Mouse (Mus musculus) midbrain, embryonic 12.5 days (tissue): ENCODE measurements around the gene Dtx2. TPM values are rescaled to one million over a fixed set of nuclear protein-coding genes. Genes with fewer than 3 reads are reported as not detected.

Experiments used
- ATAC-seq: fragments of 200-750 bp; cut with Nextera tagmentation; 2 replicates; pipeline ENCODE4 v1.8.0; 2017; ENCODE audit warnings: low read depth, moderate TSS enrichment, moderate library complexity; ENCODE audit not compliant: low FRiP score
- H3K27ac ChIP-seq: fragments of 300-500 bp; sonication (generic); replicated peaks from 2 replicates; pipeline ENCODE4 v1.5.1; 2016; ENCODE audit warnings: mild to moderate bottlenecking
- H3K27me3 ChIP-seq: fragments of 300-500 bp; sonication (generic); 2 replicates; pipeline ENCODE4 v1.6.1; 2016; ENCODE audit warnings: mild to moderate bottlenecking
- H3K36me3 ChIP-seq: fragments of 300-500 bp; sonication (generic); 2 replicates; pipeline ENCODE4 v1.6.1; 2016
- H3K4me1 ChIP-seq: fragments of 300-500 bp; sonication (generic); 2 replicates; pipeline ENCODE4 v1.6.1; 2016
- H3K4me2 ChIP-seq: fragments of 300-500 bp; sonication (generic); replicated peaks from 2 replicates; pipeline ENCODE4 v1.6.1; 2016; ENCODE audit warnings: mild to moderate bottlenecking, moderate library complexity
- H3K4me3 ChIP-seq: fragments of 300-500 bp; sonication (generic); 2 replicates; pipeline ENCODE4 v1.5.1; 2016; ENCODE audit warnings: mild to moderate bottlenecking
- H3K9ac ChIP-seq: fragments of 300-500 bp; sonication (generic); replicated peaks from 2 replicates; pipeline ENCODE4 v1.6.1; 2016; ENCODE audit warnings: mild to moderate bottlenecking, moderate library complexity
- H3K9me3 ChIP-seq: fragments of 300-500 bp; sonication (generic); 2 replicates; pipeline ENCODE4 v1.6.1; 2016; ENCODE audit warnings: mild to moderate bottlenecking
- WGBS: fragments of 180-500 bp; shearing (Covaris S2); methylation state at CpG from one replicate; pipeline ENCODE4 v1.1.7; 2016; 5-methylcytosine and 5-hydroxymethylcytosine counted together
- polyA plus RNA-seq: library from polyadenylated mRNA; unstranded; fragments of >200 nt; fragmentation: Nextera tagmentation; extraction: Ambion mirVana; gene quantifications from 2 replicates; pipeline ENCODE4 v1.2.1, GENCODE M21; 2016

Gene Dtx2
- polyA plus RNA-seq, 1 experiment from 2014 or later: 30.7 TPM

DNA sequence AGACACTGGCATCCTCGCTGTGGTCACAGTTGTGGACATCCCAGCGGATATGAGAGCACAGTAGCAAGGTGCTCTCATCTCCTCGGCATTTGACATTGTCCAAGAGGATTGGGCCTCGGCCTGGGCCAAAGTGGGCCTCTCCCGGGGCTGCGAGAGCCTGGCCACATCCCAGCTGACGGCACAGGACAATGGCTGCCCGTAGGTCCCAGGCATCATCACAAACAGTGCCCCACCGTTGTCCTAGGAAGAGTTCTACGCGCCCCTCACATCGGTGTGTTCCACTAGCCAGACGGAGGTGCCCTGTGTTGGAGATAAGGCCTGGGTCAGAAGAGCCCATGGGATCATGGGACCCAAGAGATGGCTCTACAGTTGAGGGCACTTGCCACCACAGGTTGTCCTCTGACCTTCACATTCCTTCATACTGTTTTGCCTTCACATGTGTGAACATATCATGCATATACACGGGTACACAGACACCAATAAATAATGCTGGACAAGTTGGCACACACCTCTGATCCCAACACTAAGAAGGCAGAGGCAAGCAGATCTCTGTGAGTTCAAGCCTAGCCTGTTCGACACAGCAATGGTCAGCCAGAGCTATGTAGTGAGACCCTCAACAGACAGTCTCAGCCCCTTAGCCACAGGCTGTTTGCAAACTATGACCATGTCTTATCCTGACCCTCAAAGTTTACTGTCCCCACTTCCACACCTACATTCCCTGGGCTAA, 33.5 kb upstream of the Dtx2 start:
- no peak for ATAC-seq
- Histone ChIP-seq H3K4me2 (peak overlapping the region; percentile 92; the same call in 1 of the 2 replicates), H3K36me3 (no peaks in the 10 kb centered on the region), H3K9me3 (no peaks in the 10 kb centered on the region), H3K4me3 (no peak overlapping the region), H3K4me1 (peaks cover 19% of the 10 kb centered on the region), H3K27me3 (peaks cover 15% of the 10 kb centered on the region), H3K9ac (no peak overlapping the region), H3K27ac (0 out of 2 replicates have a peak overlapping the region, but pooled peaks have one; percentile 95)
- WGBS: 97% methylated on average over 15 of the region's 15 CpGs

DNA sequence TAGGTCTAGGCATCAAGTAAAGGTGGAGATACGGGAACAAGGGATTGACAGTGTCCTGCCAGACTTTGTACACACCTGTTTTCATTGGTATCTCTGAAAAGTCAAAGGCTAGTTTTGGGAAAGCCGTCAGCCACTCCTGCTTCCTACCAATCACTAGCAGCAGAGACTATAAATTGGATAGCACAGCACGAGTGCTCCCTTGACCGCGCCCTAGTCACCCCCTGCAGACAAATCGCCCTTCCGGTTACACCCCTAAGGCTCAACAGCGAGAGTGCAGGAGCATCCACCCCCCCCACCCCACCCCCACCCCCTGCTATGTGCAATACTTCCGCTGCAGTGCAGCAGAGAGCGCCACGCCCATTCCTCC, 32.5 kb upstream of the Dtx2 start:
- H3K9me3 ChIP-seq: no peaks in the 10 kb centered on the region
- H3K27ac ChIP-seq: peak overlapping the region; percentile 95
- H3K4me3 ChIP-seq: peak overlapping the region; percentile 59
- no peaks in the 10 kb centered on the region for H3K36me3 ChIP-seq
- 1% methylated on average over 11 of the region's 11 CpGs for WGBS
- ATAC-seq: no peak
- H3K4me2 ChIP-seq: peak overlapping the region; percentile 92
- peaks cover 16% of the 10 kb centered on the region for H3K27me3 ChIP-seq
- peaks cover 16% of the 10 kb centered on the region for H3K4me1 ChIP-seq
- peak overlapping the region; percentile 37 for H3K9ac ChIP-seq

DNA sequence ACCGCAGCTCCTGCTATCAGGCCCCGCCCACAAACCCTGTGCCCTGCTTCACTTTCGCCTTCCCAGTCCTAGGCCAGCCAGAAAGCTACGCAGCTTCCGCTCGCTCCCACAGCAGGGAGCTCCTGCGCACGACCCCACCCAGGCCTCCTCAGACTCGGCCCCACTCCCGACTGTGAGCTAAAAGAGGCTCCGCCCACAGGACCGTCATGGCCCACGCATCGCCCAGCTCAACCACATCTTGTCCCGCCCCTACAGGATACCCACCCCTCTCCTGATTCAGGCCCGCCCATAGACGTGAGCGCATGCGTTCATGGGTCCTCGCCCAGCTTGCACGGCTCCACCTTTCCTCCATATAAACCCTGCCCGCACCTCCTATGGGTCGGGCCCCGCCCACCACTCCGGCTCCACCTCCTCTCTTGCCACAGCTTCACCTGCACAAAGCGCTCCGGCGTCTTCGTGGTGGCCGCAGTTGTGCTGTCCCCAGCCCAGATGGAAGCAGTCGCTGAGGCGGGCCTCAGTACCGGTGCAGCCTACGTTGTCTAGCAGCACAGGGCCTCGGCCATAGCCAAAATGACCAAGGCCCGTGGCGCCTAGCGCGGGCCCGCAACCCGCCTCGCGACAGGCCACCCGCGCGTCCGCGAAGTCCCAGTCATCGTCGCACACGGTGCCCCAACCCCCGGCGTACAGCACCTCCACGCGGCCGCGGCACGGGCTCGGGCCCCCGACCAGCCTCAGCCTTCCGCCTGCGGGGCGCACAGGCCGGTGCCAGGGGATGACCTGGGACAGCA, 31.9 kb upstream of the Dtx2 start:
- Histone ChIP-seq H3K4me1 (peaks cover 14% of the 10 kb centered on the region), H3K36me3 (no peaks in the 10 kb centered on the region), H3K9ac (peak overlapping the region; percentile 91), H3K27ac (peak overlapping the region; percentile 95), H3K4me3 (peak overlapping the region; percentile 59), H3K9me3 (no peaks in the 10 kb centered on the region), H3K27me3 (peaks cover 16% of the 10 kb centered on the region), H3K4me2 (peak overlapping the region; percentile 92)
- under 1% methylated on average over 64 of the region's 64 CpGs for WGBS
- peak; percentile 97 for ATAC-seq

DNA sequence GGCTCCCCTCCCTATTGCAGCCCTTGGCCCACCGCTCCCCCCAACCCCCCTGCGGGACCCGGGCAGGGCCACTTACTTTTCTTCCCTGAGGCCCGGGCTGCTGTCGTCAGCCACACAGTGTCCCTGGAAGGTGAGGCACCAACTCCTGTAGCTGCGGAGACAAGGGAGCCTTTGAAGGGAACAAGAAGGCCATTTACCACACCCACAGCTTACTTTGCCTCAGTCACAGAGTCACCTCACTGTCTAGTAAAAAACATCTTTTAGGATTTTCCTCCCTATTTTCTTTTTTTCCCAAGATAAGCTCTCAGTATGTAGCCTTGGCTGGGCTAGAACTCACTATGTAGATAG, 31.3 kb upstream of the Dtx2 start:
- H3K4me3 ChIP-seq: peak overlapping the region; percentile 59
- peak overlapping the region; percentile 95 for H3K27ac ChIP-seq
- no peaks in the 10 kb centered on the region for H3K36me3 ChIP-seq
- H3K4me1 ChIP-seq: peaks cover 14% of the 10 kb centered on the region
- H3K4me2 ChIP-seq: peak overlapping the region; percentile 92
- H3K9ac ChIP-seq: peak overlapping the region; percentile 91
- H3K9me3 ChIP-seq: no peaks in the 10 kb centered on the region
- ATAC-seq: no peak
- WGBS: 6% methylated on average over 6 of the region's 6 CpGs
- peaks cover 16% of the 10 kb centered on the region for H3K27me3 ChIP-seq

DNA sequence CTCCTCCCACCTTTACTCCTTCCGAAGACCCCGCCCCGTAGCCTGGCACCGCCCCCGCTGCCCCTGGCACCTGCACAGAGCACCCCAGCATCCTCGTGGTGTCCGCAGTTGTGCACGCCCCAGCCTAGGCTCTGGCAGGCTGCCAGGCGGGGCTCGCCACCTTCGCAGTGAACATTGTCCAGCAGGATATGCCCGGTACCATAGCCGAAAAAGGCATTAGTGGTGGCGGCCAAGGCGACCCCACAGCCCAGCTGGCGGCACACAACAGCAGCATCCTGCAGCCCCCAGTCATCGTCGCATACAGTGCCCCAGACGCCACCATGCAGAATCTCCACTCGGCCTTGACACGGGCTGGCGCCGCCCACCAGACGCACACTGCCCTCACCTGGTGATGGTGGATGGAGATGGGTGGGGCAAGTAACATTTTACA, 29.1 kb upstream of the Dtx2 start:
- Histone ChIP-seq H3K4me2 (peak overlapping the region; percentile 27), H3K27ac (no peak overlapping the region), H3K27me3 (peaks cover 16% of the 10 kb centered on the region), H3K4me1 (peaks cover 14% of the 10 kb centered on the region), H3K9ac (0 out of 2 replicates have a peak overlapping the region, but pooled peaks have one; percentile 15), H3K9me3 (no peaks in the 10 kb centered on the region), H3K4me3 (0 out of 2 replicates have a peak overlapping the region, but pooled peaks have one; percentile 4), H3K36me3 (no peaks in the 10 kb centered on the region)
- 13% methylated on average over 24 of the region's 24 CpGs for WGBS
- ATAC-seq: no peak

DNA sequence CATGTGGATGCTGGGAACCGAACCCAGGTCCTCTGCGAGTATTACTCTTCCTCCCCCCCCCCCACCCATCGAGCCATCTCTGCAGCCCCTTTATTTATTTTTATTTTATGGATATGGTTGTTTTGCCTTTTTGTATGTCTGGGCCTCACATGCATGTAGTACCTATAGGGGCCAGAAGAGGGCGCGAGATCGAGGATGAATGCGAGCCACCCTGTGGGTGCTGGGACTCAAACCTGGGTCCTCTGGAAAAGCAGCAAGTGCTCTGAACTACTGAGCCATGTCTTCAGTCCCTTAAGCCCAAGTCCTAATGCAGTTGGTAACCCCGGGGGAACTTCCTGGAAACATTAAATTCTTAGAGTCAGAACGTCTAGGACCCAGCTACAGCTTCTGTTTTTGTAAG, 27.7 kb upstream of the Dtx2 start:
- peaks cover 16% of the 10 kb centered on the region for H3K27me3 ChIP-seq
- H3K4me1 ChIP-seq: peaks cover 10% of the 10 kb centered on the region
- no peak overlapping the region for H3K4me2 ChIP-seq
- no peak for ATAC-seq
- no peaks in the 10 kb centered on the region for H3K36me3 ChIP-seq
- H3K27ac ChIP-seq: no peak overlapping the region
- no peak overlapping the region for H3K9ac ChIP-seq
- 65% methylated on average over 9 of the region's 9 CpGs for WGBS
- no peak overlapping the region for H3K4me3 ChIP-seq
- H3K9me3 ChIP-seq: no peaks in the 10 kb centered on the region

DNA sequence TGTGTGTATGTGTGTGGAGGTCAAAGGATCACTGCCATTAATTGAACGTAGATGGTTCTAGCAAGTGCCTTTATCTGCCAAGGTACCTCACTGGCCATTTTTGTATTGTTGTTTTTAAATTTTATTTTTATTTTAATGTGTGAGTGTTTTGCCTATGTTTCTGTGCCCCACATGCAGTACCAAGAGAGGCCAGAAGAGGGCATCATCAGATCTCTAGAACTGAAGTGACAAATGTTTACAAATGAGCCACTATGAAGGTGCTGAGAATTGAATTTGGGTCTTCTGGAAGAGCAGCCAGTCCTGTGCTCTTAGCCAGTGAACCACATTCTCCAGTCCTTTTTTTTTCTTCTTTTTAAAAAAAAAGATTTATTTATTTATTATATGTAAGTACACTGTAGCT, 25.8 kb upstream of the Dtx2 start:
- Histone ChIP-seq H3K27me3 (peaks cover 16% of the 10 kb centered on the region), H3K36me3 (no peaks in the 10 kb centered on the region), H3K9me3 (no peaks in the 10 kb centered on the region), H3K4me1 (peaks cover 4% of the 10 kb centered on the region; the same call in 1 of the 2 replicates), H3K9ac (no peak overlapping the region), H3K4me2 (no peak overlapping the region), H3K4me3 (no peak overlapping the region), H3K27ac (no peak overlapping the region)
- 56% methylated on average over 1 of the region's 1 CpGs for WGBS
- no peak for ATAC-seq

DNA sequence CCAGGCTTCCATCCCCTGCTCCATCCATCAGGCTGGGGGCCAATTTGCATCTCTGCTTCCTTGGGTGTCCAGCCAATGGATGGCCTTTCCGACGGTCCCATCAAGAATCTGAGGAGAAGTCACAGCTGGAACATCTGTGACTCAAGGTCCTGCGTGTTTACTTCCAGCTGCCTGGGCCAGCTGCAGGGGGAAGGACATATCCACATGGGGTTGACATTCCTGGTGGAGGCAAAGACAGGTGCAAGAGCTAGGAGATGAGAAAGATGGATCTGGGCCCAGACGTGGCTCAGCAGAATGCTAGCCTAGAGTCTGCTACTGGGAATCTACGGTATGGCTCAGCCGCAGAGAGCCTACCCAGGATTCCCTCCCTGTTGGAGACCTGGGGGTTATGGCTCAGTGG, 24.4 kb upstream of the Dtx2 start:
- H3K4me3 ChIP-seq: no peak overlapping the region
- 88% methylated on average over 6 of the region's 6 CpGs for WGBS
- ATAC-seq: no peak
- H3K36me3 ChIP-seq: no peaks in the 10 kb centered on the region
- H3K4me2 ChIP-seq: no peak overlapping the region
- peaks cover 4% of the 10 kb centered on the region; the same call in 1 of the 2 replicates for H3K4me1 ChIP-seq
- no peak overlapping the region for H3K27ac ChIP-seq
- no peak overlapping the region for H3K9ac ChIP-seq
- H3K27me3 ChIP-seq: peaks cover 9% of the 10 kb centered on the region
- H3K9me3 ChIP-seq: no peaks in the 10 kb centered on the region

DNA sequence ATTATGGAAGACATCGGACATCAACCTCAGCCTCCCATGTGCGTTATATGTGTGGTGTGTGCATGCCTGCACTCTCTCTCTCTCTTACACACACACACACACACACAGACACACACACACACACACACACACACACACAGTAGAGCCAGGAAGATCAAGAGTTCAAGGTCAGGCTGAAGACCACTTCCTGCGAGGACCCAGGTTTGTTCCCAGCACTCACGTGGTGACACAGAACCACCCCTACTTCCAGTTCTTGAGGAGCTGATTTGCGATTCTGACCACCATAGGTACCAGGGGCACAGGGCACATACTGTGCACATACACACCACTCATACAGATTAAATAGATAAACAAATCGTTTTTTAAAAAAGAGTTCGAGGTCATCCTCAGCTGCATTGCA, 22.7 kb upstream of the Dtx2 start:
- no peak overlapping the region for H3K4me3 ChIP-seq

DNA sequence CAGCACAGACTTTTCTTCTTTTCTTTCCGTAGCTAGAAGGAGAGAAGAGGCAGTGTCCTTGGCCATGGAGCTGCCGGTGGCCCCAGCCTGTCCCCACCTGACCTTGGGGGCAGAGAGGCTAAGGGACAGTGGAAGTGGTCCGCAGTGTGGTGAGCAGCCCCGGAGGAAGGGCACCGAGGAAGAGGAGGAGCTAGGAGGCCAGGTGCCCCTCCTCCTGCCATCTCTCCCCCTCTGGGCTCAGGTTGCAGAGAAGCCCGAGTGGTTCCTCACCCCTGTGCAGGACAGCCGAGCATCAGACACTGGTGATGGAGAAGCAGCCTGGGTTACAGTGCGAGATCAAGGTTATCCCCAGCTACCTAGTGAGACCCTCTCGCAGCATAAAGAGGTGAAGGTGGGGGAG, 20.2 kb upstream of the Dtx2 start, which contains the start of gene Ssc4d:
Gene Ssc4d (minus strand): TSS at position 167 of the 400 bp plus-strand sequence.
- no peak within 1 kb of the TSS for H3K9ac ChIP-seq
- no peak within 1 kb of the TSS for H3K4me3 ChIP-seq
- no peak within 1 kb of the TSS for H3K27ac ChIP-seq
- no peaks in the 10 kb centered on the region for H3K36me3 ChIP-seq
- no peak within 1 kb of the TSS for H3K4me2 ChIP-seq
- H3K9me3 ChIP-seq: no peaks in the 10 kb centered on the region
- ATAC-seq: no peak
- no peaks in the 10 kb centered on the region for H3K4me1 ChIP-seq
- WGBS: 19% methylated on average over 9 of the region's 9 CpGs
- no peaks in the 10 kb centered on the region for H3K27me3 ChIP-seq

More for the DNA sequence above, 22.7 kb upstream of the Dtx2 start:
- Histone ChIP-seq H3K27ac (no peak overlapping the region), H3K36me3 (no peaks in the 10 kb centered on the region), H3K9me3 (no peaks in the 10 kb centered on the region), H3K9ac (no peak overlapping the region), H3K4me2 (no peak overlapping the region), H3K27me3 (no peaks in the 10 kb centered on the region), H3K4me1 (no peaks in the 10 kb centered on the region)
- WGBS: 93% methylated on average over 7 of the region's 7 CpGs
- no peak for ATAC-seq

DNA sequence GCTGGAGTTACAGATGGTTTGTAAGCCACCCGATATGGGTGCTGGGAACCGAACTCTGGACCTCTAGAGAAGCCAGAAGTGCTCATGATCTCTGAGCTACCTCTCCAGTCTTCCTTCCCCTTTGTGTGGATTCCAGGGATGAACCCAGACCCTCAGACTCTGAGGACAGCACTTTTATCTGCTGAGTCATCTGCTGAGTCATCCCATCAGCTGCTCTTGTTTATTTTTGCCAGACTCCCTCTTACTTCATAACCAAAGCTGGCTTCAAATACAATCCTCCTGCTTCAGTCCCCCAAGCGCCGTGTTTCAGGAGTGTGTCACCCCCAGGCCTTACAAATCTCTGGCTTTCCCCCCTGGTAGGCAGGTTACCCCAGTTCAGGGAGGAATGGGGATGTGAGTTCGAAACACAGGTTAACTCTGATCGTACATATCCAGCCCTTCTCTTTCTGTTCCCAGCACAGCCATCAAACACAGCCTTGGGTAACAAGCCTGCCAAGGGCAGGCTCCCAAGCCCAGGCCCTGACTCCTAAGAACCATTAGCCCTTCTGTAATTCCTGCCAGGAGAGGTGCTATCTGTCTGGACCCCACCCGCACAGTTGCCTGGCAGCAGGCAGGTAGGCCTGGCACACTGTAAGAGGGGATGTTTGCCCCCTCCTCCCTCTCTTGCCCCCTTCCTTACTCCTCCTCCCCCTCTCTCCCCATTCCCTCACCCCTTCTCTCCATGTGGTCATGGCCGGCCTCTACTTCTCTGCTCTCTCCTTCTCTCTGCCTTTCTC, 18.5 kb upstream of the Dtx2 start:
- H3K4me3 ChIP-seq: no peak overlapping the region
- no peaks in the 10 kb centered on the region for H3K4me1 ChIP-seq
- no peaks in the 10 kb centered on the region for H3K9me3 ChIP-seq
- no peak overlapping the region for H3K27ac ChIP-seq
- H3K27me3 ChIP-seq: no peaks in the 10 kb centered on the region
- no peaks in the 10 kb centered on the region for H3K36me3 ChIP-seq
- 89% methylated on average over 8 of the region's 8 CpGs for WGBS
- H3K9ac ChIP-seq: no peak overlapping the region
- ATAC-seq: no peak
- no peak overlapping the region for H3K4me2 ChIP-seq

DNA sequence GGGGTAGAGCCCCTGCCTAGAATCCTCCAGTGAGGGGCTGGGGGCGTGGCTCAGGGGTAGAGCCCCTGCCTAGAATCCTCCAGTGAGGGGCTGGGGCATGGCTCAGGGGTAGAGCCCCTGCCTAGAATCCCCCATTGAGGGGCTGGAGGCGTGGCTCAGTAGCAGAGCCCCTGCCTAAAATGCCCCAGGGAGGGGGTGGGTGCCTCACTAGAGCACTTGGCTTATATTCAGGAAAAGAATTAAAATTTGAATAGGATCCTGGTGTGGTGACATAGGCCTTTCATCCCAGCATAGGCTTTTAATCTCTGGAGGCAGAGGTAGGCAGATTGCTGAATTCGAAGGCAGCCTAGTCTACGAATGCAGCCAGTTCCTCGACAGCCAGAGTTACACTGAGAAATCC, 15.2 kb upstream of the Dtx2 start:
- Histone ChIP-seq H3K4me1 (no peaks in the 10 kb centered on the region), H3K9me3 (no peaks in the 10 kb centered on the region), H3K27me3 (no peaks in the 10 kb centered on the region; the same call in 1 of the 2 replicates), H3K4me3 (no peak overlapping the region), H3K27ac (no peak overlapping the region), H3K36me3 (no peaks in the 10 kb centered on the region), H3K4me2 (no peak overlapping the region), H3K9ac (no peak overlapping the region)
- ATAC-seq: no peak
- 80% methylated on average over 5 of the region's 5 CpGs for WGBS
